Mouse (Mus musculus) CH12.LX (cell line): Measurements from ENCODE around the gene Galnt9. TPM values are rescaled to one million over a fixed set of nuclear protein-coding genes. Genes with fewer than 3 reads are reported as not detected.

Experiments used
- DNase-seq: peaks from one replicate; pipeline ENCODE4 v3.0.0-alpha.2; 2013; ENCODE audit errors: extremely low read depth
- H3K27ac ChIP-seq: 2 replicates; pipeline ENCODE4 v1.5.1; 2012; ENCODE audit warnings: low read depth, mild to moderate bottlenecking, control low read depth, moderate library complexity; ENCODE audit not compliant: insufficient read depth
- H3K27me3 ChIP-seq: replicated peaks from 2 replicates; pipeline ENCODE3; 2012; ENCODE audit warnings: inconsistent platforms
- H3K36me3 ChIP-seq, 2 experiments: replicated peaks in 1 of 2; 2 replicates each; pipeline versions ENCODE3 to v1.6.1; 2012; ENCODE audit warnings: inconsistent platforms in 1 of 2, low read length in 1 of 2, mild to moderate bottlenecking in 1 of 2, mixed read lengths in 1 of 2, moderate library complexity in 1 of 2; ENCODE audit not compliant: control insufficient read depth in 1 of 2, insufficient read depth in 1 of 2
- H3K4me1 ChIP-seq, 2 experiments: 2 replicates each; pipeline ENCODE4 v1.6.1; 2012; ENCODE audit warnings: inconsistent platforms in 1 of 2, moderate library complexity in 1 of 2; ENCODE audit not compliant: insufficient read depth in 2 of 2, control insufficient read depth in 1 of 2
- H3K4me2 ChIP-seq: 2 replicates; pipeline ENCODE4 v1.6.1; 2012; ENCODE audit warnings: low read depth, mild to moderate bottlenecking, control low read depth; ENCODE audit not compliant: poor library complexity, insufficient read depth, severe bottlenecking
- H3K4me3 ChIP-seq, 3 experiments: fragments of 150-350 bp in 1 of 3; sonication (generic) in 1 of 3; replicated peaks in 1 of 3; 2 replicates each; pipeline versions ENCODE3 to v1.5.1; 2011 to 2012; ENCODE audit warnings: low read depth in 2 of 3, low read length in 2 of 3, mild to moderate bottlenecking in 2 of 3, moderate library complexity in 2 of 3, control low read depth in 1 of 3, improper control_type of control experiment in 1 of 3, inconsistent platforms in 1 of 3, mixed read lengths in 1 of 3; ENCODE audit not compliant: poor library complexity in 1 of 3
- H3K79me2 ChIP-seq: replicated peaks from 2 replicates; pipeline ENCODE4 v1.6.1; 2012; ENCODE audit warnings: mild to moderate bottlenecking, moderate library complexity; ENCODE audit not compliant: control insufficient read depth, poor library complexity, insufficient read depth, severe bottlenecking; ENCODE audit errors: extremely low read depth
- H3K9ac ChIP-seq: 2 replicates; pipeline ENCODE4 v1.6.1; 2012; ENCODE audit warnings: low read depth, mild to moderate bottlenecking, control low read depth, moderate library complexity; ENCODE audit not compliant: insufficient read depth
- H3K9me3 ChIP-seq: replicated peaks from 2 replicates; pipeline ENCODE3; 2012; ENCODE audit warnings: low read length, inconsistent platforms, mixed read lengths
- CHD1 ChIP-seq: IDR thresholded peaks from 2 replicates; pipeline ENCODE4 v1.6.1; 2012; ENCODE audit warnings: low read depth, low read length, improper control_type of control experiment, inconsistent platforms
- CHD2 ChIP-seq: IDR thresholded peaks from 2 replicates; pipeline ENCODE4 v1.6.1; 2011; ENCODE audit warnings: low read length, improper control_type of control experiment
- CTCF ChIP-seq, 2 experiments: IDR thresholded peaks in 1 of 2; conservative IDR thresholded peaks in 1 of 2; 2 replicates each; pipeline ENCODE4 v1.5.1; 2011 to 2012; ENCODE audit warnings: low read depth in 2 of 2, low read length in 2 of 2, improper control_type of control experiment in 1 of 2, inconsistent platforms in 1 of 2, mild to moderate bottlenecking in 1 of 2, moderate library complexity in 1 of 2
- EP300 ChIP-seq: IDR thresholded peaks from 2 replicates; pipeline ENCODE4 v1.6.1; 2011; ENCODE audit warnings: low read length, improper control_type of control experiment
- ETS1 ChIP-seq: conservative IDR thresholded peaks from 2 replicates; pipeline ENCODE4 v1.6.1; 2012; ENCODE audit warnings: low read depth, mild to moderate bottlenecking, inconsistent platforms, low read length, improper control_type of control experiment, moderate library complexity
- GABPA ChIP-seq: IDR thresholded peaks from 2 replicates; pipeline ENCODE4 v1.6.1; 2012; ENCODE audit warnings: low read depth, low read length, improper control_type of control experiment, inconsistent platforms; ENCODE audit not compliant: insufficient replicate concordance
- HCFC1 ChIP-seq: IDR thresholded peaks from 2 replicates; pipeline ENCODE4 v1.6.1; 2012; ENCODE audit warnings: low read depth, mild to moderate bottlenecking, inconsistent platforms, low read length, improper control_type of control experiment
- IRF4 ChIP-seq: IDR thresholded peaks from 2 replicates; pipeline ENCODE4 v1.6.1; 2014; ENCODE audit warnings: low read depth, mild to moderate bottlenecking, inconsistent platforms, low read length, improper control_type of control experiment
- JUND ChIP-seq: conservative IDR thresholded peaks from 2 replicates; pipeline ENCODE4 v1.6.1; 2011; ENCODE audit warnings: low read depth, low read length, improper control_type of control experiment
- KAT2A ChIP-seq: IDR thresholded peaks from 2 replicates; pipeline ENCODE4 v1.6.1; 2012; ENCODE audit warnings: low read length, improper control_type of control experiment, inconsistent platforms; ENCODE audit not compliant: insufficient replicate concordance
- MAX ChIP-seq: IDR thresholded peaks from 2 replicates; pipeline ENCODE4 v1.6.1; 2011; ENCODE audit warnings: low read length, improper control_type of control experiment
- NRF1 ChIP-seq: IDR thresholded peaks from 2 replicates; pipeline ENCODE4 v1.6.1; 2014; ENCODE audit warnings: low read depth, mild to moderate bottlenecking, inconsistent platforms, low read length, improper control_type of control experiment, moderate library complexity
- POLR2A ChIP-seq: IDR thresholded peaks from 2 replicates; pipeline ENCODE4 v1.6.1; 2011; ENCODE audit warnings: low read depth, mild to moderate bottlenecking, improper control_type of control experiment, low read length
- POLR2AphosphoS2 ChIP-seq: IDR thresholded peaks from 2 replicates; pipeline ENCODE4 v1.6.1; 2011; ENCODE audit warnings: low read depth, low read length, improper control_type of control experiment
- RAD21 ChIP-seq: IDR thresholded peaks from 2 replicates; pipeline ENCODE4 v1.6.1; 2011; ENCODE audit warnings: low read depth, mild to moderate bottlenecking, low read length, improper control_type of control experiment, moderate library complexity
- RCOR1 ChIP-seq: conservative IDR thresholded peaks from 2 replicates; pipeline ENCODE4 v1.6.1; 2012; ENCODE audit warnings: low read depth, mild to moderate bottlenecking, inconsistent platforms, low read length, improper control_type of control experiment
- SIN3A ChIP-seq: IDR thresholded peaks from 2 replicates; pipeline ENCODE4 v1.6.1; 2012; ENCODE audit warnings: low read length, improper control_type of control experiment, inconsistent platforms
- TCF12 ChIP-seq: IDR thresholded peaks from 2 replicates; pipeline ENCODE4 v1.6.1; 2014; ENCODE audit warnings: low read depth, mild to moderate bottlenecking, inconsistent platforms, low read length, improper control_type of control experiment
- UBTF ChIP-seq: IDR thresholded peaks from 2 replicates; pipeline ENCODE4 v1.6.1; 2012; ENCODE audit warnings: low read depth, mild to moderate bottlenecking, inconsistent platforms, low read length, improper control_type of control experiment, moderate library complexity
- USF2 ChIP-seq: conservative IDR thresholded peaks from 2 replicates; pipeline ENCODE4 v1.6.1; 2011; ENCODE audit warnings: low read depth, low read length, improper control_type of control experiment
- ZC3H11A ChIP-seq: IDR thresholded peaks from 2 replicates; pipeline ENCODE4 v1.6.1; 2012; ENCODE audit warnings: low read depth, mild to moderate bottlenecking, inconsistent platforms, low read length, improper control_type of control experiment
- ZNF384 ChIP-seq: IDR thresholded peaks from 2 replicates; pipeline ENCODE4 v1.6.1; 2012; ENCODE audit warnings: low read depth, low read length, improper control_type of control experiment, inconsistent platforms
- dilution Hi-C: fragments of 300-500 bp; cut with MboI; formaldehyde crosslinking; loops from 2 replicates; pipeline ENCODE4 v1.14.3; 2020; ENCODE audit warnings: low sequenced_read_pairs; ENCODE audit not compliant: extremely low pct_unique_long_range_greater_than_20kb, extremely low pct_ligation_motif_present
- in situ Hi-C: fragments of 300-500 bp; cut with MboI; formaldehyde crosslinking; loops from 3 replicates; pipeline ENCODE4 v1.14.3; 2019; ENCODE audit warnings: low sequenced_read_pairs, low pct_ligation_motif_present, low pct_unique_long_range_greater_than_20kb, mixed read lengths
- polyA plus RNA-seq: library from polyadenylated mRNA; unstranded; fragments of >175 nt; gene quantifications from 2 replicates; pipeline ENCODE4 v1.2.1, GENCODE M21; 2012; ENCODE audit warnings: low read depth; ENCODE audit not compliant: insufficient read length
- total RNA-seq, 2 experiments: library from RNA; depleted of rRNA; stranded (reverse); fragments of 300-350 nt in 1 of 2; fragments of >200 nt in 1 of 2; gene quantifications; 2 replicates each; pipeline ENCODE4 v1.2.3; 2012 to 2014

Gene Galnt9
- total RNA-seq (2012; rRNA removed), result not detected in 2 replicates
- total RNA-seq (2014; rRNA removed), result not detected in 2 replicates
- not detected in 2 replicates for polyA plus RNA-seq

GRCm38 (mm10) chr5:110543951-110544690 lies at the start of gene Galnt9:
Galnt9 (plus strand) TSS chr5:110544355.
- no peak for DNase-seq
- in situ Hi-C loops, result no loop called here
- H3K27ac ChIP-seq, result no peak within 1 kb of the TSS
- H3K4me1 ChIP-seq, result no peaks in the 10 kb centered on the region
- no peaks in the 10 kb centered on the region for H3K36me3 ChIP-seq
- H3K9me3 ChIP-seq, result no peaks in the 10 kb centered on the region
- no peak within 1 kb of the TSS for H3K4me2 ChIP-seq
- dilution Hi-C loops, result no loop called here
- peaks cover 68% of the 10 kb centered on the region for H3K27me3 ChIP-seq
- no peaks in the 10 kb centered on the region for H3K79me2 ChIP-seq
- no peak within 1 kb of the TSS for H3K9ac ChIP-seq
- no peak for TF ChIP-seq HCFC1
- TF ChIP-seq RCOR1, result no peak
- no peak for TF ChIP-seq GABPA
- TF ChIP-seq POLR2AphosphoS2, result no peak
- TF ChIP-seq EP300, result no peak
- no peak for TF ChIP-seq POLR2A
- no peak for TF ChIP-seq CHD1
- TF ChIP-seq NRF1, result no peak
- no peak for TF ChIP-seq IRF4
- no peak for TF ChIP-seq CTCF (conservative IDR thresholded peaks at IDR 0.05 in 1 of 2, IDR thresholded peaks at IDR 0.05 in 1 of 2; ENCODE audit: low read depth in 2 of 2, low read length in 2 of 2)
- no peak for TF ChIP-seq USF2
- TF ChIP-seq CHD2, result no peak
- no peak for TF ChIP-seq SIN3A
- no peak for TF ChIP-seq MAX
- TF ChIP-seq UBTF, result no peak
- no peak for TF ChIP-seq KAT2A
- TF ChIP-seq JUND, result no peak
- no peak for TF ChIP-seq TCF12
- H3K4me3 ChIP-seq, result no peak within 1 kb of the TSS

DNA sequence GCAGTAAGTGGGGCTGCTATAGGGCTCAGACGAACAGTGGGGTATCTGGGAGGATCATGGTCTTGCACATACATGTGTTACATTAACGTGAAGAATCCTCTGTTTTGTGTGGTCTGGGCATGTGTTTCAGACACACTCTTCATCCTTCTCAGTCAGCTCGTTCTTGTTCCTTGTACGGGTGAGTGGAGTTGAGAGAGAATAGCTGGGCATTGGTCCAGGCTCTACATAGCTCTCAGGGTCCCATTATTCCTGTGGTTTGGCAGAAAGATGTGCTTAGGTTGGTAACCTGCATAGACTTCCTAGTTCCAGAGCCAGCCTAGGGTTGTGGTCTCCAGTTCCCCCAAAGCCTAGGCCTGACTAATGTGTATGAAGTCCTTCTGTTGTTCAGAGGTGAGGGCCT lies 49.8 kb upstream of the Galnt9 start:
- no peak overlapping the region for H3K27ac ChIP-seq

More for the DNA sequence above, 49.8 kb upstream of the Galnt9 start:
- in situ Hi-C loops, result loop anchor here (5.0 kb wide), 2 partner anchors 137 to 143 kb away; no protein-coding TSS in a partner anchor
- dilution Hi-C loops, result no loop called here
- no peaks in the 10 kb centered on the region for H3K9me3 ChIP-seq
- peaks cover 0 to 9% of the 10 kb centered on the region in 2 experiments; a peak in 1 of 4 replicates for H3K4me1 ChIP-seq
- no peaks in the 10 kb centered on the region for H3K36me3 ChIP-seq
- TF ChIP-seq ZC3H11A (no peak), GABPA (no peak), SIN3A (no peak), RAD21 (no peak), JUND (no peak), POLR2A (no peak), ETS1 (no peak), ZNF384 (no peak)
- TF ChIP-seq, all 38 proteins: peak for 0
- no peak for DNase-seq
- Histone ChIP-seq H3K27me3 (peaks cover 5% of the 10 kb centered on the region), H3K9ac (no peak overlapping the region), H3K4me2 (no peak overlapping the region), H3K4me3 (no peak overlapping the region), H3K79me2 (no peaks in the 10 kb centered on the region)
